Mouse (Mus musculus) intestine, embryonic 14.5 days (tissue): ENCODE data around the gene Fut7. TPM values are rescaled to one million over a fixed set of nuclear protein-coding genes. Genes with fewer than 3 reads are reported as not detected.

Source experiments
- ATAC-seq: fragments of 200-750 bp; cut with Nextera tagmentation; replicated peaks from 2 replicates; pipeline ENCODE4 v1.8.0; 2017; ENCODE audit warnings: low read depth, moderate number of reproducible peaks, moderate TSS enrichment, moderate library complexity; ENCODE audit not compliant: low FRiP score, low TSS enrichment
- DNase-seq: peaks from one replicate; pipeline ENCODE4 v3.0.0-alpha.2; 2018; ENCODE audit warnings: low spot score
- H3K27ac ChIP-seq: fragments of 300-500 bp; sonication (generic); 2 replicates; pipeline ENCODE4 v1.5.1; 2014; ENCODE audit warnings: low read depth, mild to moderate bottlenecking, control low read depth
- H3K27me3 ChIP-seq: fragments of 300-500 bp; sonication (generic); replicated peaks from 2 replicates; pipeline ENCODE4 v1.6.1; 2014; ENCODE audit warnings: low read length, control low read depth; ENCODE audit not compliant: control insufficient read depth, insufficient read depth
- H3K36me3 ChIP-seq: fragments of 300-500 bp; sonication (generic); 2 replicates; pipeline ENCODE4 v1.6.1; 2014; ENCODE audit warnings: low read length, control low read depth; ENCODE audit not compliant: control insufficient read depth, insufficient read depth
- H3K4me1 ChIP-seq: fragments of 300-500 bp; sonication (generic); replicated peaks from 2 replicates; pipeline ENCODE4 v1.6.1; 2014; ENCODE audit warnings: low read length, control low read depth, mixed read lengths; ENCODE audit not compliant: control insufficient read depth, insufficient read depth
- H3K4me2 ChIP-seq: fragments of 300-500 bp; sonication (generic); 2 replicates; pipeline ENCODE4 v1.6.1; 2014; ENCODE audit warnings: low read length
- H3K4me3 ChIP-seq: fragments of 300-500 bp; sonication (generic); 2 replicates; pipeline ENCODE4 v1.5.1; 2014; ENCODE audit warnings: low read depth, low read length, control low read depth, mixed read lengths
- H3K9ac ChIP-seq: fragments of 300-500 bp; sonication (generic); 2 replicates; pipeline ENCODE4 v1.6.1; 2014; ENCODE audit warnings: mild to moderate bottlenecking, low read length
- H3K9me3 ChIP-seq: fragments of 300-500 bp; sonication (generic); 2 replicates; pipeline ENCODE4 v1.6.1; 2016; ENCODE audit warnings: low read length, control low read depth; ENCODE audit not compliant: control insufficient read depth
- WGBS: fragments of 180-500 bp; shearing (Covaris S2); extraction: QIAGEN DNeasy Blood & Tissue Kit; methylation state at CpG from one replicate; pipeline ENCODE4 v1.1.7; 2014; 5-methylcytosine and 5-hydroxymethylcytosine counted together
- polyA plus RNA-seq: library from polyadenylated mRNA; unstranded; fragments of >200 nt; fragmentation: Nextera tagmentation; extraction: Ambion mirVana; gene quantifications from 2 replicates; pipeline ENCODE4 v1.2.1, GENCODE M21; 2014

Gene Fut7
- 0.15 TPM in 1 of 2 replicates, not detected in the other for polyA plus RNA-seq

DNA sequence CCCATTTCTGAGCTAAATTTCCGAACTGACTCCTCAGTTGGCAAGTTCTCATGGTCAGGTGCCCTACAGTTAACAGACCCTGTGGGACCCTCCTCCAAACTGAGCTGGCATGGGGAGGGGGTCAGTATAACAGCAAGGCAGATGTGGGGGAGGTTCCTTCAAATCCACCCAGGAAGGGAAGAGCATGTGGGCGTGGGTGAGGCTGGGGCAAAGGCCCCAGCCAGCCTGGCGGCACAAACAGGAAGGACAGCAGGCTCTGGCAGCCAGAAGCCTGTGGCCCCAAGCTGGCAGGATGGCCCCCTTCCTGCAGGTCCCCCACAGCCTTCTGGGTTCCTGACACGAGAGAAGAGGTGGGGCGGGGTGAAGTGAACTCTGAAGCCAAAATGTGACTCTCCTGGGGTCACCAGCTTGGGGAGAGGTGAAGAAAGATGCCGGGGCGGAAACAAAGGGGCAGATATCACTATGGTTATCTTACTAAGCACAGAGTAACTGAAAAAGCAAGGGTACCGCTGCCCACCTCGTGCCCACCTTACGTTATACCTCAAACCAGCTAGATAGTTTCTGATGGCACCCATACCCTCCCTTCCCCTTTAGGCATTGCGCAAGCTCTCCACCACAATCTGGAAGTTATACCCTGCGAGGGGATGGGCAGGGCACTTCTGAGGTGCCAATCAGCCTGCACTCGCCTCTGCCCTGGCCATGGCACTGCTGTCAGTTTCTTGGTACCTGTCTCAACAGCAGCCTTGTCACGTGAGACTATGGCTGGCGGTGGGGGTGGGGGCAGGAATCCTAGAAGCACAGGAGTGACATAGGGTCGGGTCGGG lies at the start of gene Fut7:
TSS of gene Fut7 (plus strand) at position 681 of the 824 bp plus-strand sequence.
- ATAC-seq (no peak), DNase-seq (no peak)
- Histone ChIP-seq H3K9ac (no peak within 1 kb of the TSS), H3K4me1 (no peaks in the 10 kb centered on the region), H3K9me3 (no peaks in the 10 kb centered on the region), H3K27ac (no peak within 1 kb of the TSS), H3K4me2 (no peak within 1 kb of the TSS), H3K36me3 (no peaks in the 10 kb centered on the region), H3K4me3 (no peak within 1 kb of the TSS), H3K27me3 (peaks cover 19% of the 10 kb centered on the region)
- 60% methylated on average over 17 of the region's 17 CpGs for WGBS

- WGBS, result 44% methylated on average over 2 of the region's 2 CpGs
- Histone ChIP-seq H3K36me3 (peaks cover 34% of the 10 kb centered on the region), H3K9me3 (no peaks in the 10 kb centered on the region), H3K27ac (no peak overlapping the region), H3K4me3 (peak overlapping the region; percentile 69), H3K27me3 (no peaks in the 10 kb centered on the region), H3K9ac (peak overlapping the region; percentile 59), H3K4me1 (peaks cover 14% of the 10 kb centered on the region), H3K4me2 (peak overlapping the region; percentile 95)
- ATAC-seq, result no peak
- no peak for DNase-seq
Measured at GRCm38 (mm10) chr2:25373431-25373830, 49.6 kb upstream of the Fut7 start.

- Histone ChIP-seq H3K9ac (no peak overlapping the region), H3K27ac (no peak overlapping the region), H3K4me2 (no peak overlapping the region), H3K4me1 (peaks cover 14% of the 10 kb centered on the region), H3K27me3 (no peaks in the 10 kb centered on the region), H3K36me3 (peaks cover 35% of the 10 kb centered on the region), H3K4me3 (no peak overlapping the region), H3K9me3 (no peaks in the 10 kb centered on the region)
- no peak for DNase-seq
- no peak for ATAC-seq
- WGBS, result 60% methylated on average over 4 of the region's 4 CpGs
Measured at GRCm38 (mm10) chr2:25376589-25376988, 46.5 kb upstream of the Fut7 start.

GRCm38 (mm10) chr2:25384492-25384891 lies 38.6 kb upstream of the Fut7 start:
- Histone ChIP-seq H3K4me1 (no peaks in the 10 kb centered on the region), H3K9ac (no peak overlapping the region), H3K27me3 (no peaks in the 10 kb centered on the region), H3K4me3 (no peak overlapping the region), H3K4me2 (no peak overlapping the region), H3K36me3 (no peaks in the 10 kb centered on the region), H3K27ac (no peak overlapping the region), H3K9me3 (no peaks in the 10 kb centered on the region)
- ATAC-seq (no peak), DNase-seq (no peak)
- WGBS, result 65% methylated on average over 5 of the region's 5 CpGs

DNA sequence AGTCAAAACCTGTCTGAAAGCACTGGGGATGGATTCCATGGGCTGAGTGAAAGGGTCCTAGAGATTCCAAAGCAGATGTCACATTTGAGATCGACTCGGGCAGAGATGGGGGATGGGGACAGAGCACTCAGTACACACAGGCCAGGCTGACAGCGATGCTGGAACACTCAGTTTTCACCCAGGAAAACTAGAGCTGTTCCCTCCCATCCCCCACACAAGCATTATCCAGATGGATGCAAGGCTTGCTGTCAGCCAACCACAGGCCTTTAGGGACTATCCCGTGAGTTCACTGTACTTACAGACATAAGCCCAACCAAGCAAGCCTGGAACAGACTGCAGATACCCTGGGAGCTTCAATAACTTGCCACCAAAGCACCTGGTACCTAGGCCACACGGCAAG lies 31.8 kb upstream of the Fut7 start:
- no peak overlapping the region for H3K27ac ChIP-seq
- DNase-seq (no peak), ATAC-seq (no peak)
- peaks cover 18% of the 10 kb centered on the region for H3K27me3 ChIP-seq
- no peak overlapping the region for H3K4me3 ChIP-seq
- H3K36me3 ChIP-seq, result no peaks in the 10 kb centered on the region
- 64% methylated on average over 5 of the region's 5 CpGs for WGBS
- H3K9ac ChIP-seq, result no peak overlapping the region
- H3K4me1 ChIP-seq, result peaks cover 12% of the 10 kb centered on the region
- H3K9me3 ChIP-seq, result no peaks in the 10 kb centered on the region
- H3K4me2 ChIP-seq, result no peak overlapping the region

- Histone ChIP-seq H3K9ac (no peak overlapping the region), H3K27ac (no peak overlapping the region; the same call in 1 of the 2 replicates), H3K36me3 (no peaks in the 10 kb centered on the region), H3K4me1 (peaks cover 12% of the 10 kb centered on the region), H3K27me3 (peaks cover 50% of the 10 kb centered on the region), H3K4me2 (no peak overlapping the region), H3K9me3 (no peaks in the 10 kb centered on the region), H3K4me3 (no peak overlapping the region)
- ATAC-seq, result 0 out of 2 replicates have a peak, but pooled peaks have one; percentile 5
- WGBS, result 45% methylated on average over 3 of the region's 3 CpGs
- DNase-seq, result no peak
Measured at GRCm38 (mm10) chr2:25394281-25395221, 28.5 kb upstream of the Fut7 start.

- Histone ChIP-seq H3K4me3 (peak within 1 kb of the TSS; percentile 41), H3K4me1 (peaks cover 12% of the 10 kb centered on the region), H3K4me2 (peak within 1 kb of the TSS; percentile 77), H3K27me3 (peaks cover 63% of the 10 kb centered on the region), H3K36me3 (no peaks in the 10 kb centered on the region), H3K9me3 (no peaks in the 10 kb centered on the region), H3K9ac (peak within 1 kb of the TSS; percentile 37), H3K27ac (no peak within 1 kb of the TSS)
- ATAC-seq (peak; percentile 74), DNase-seq (peak; percentile 83)
- WGBS, result 2% methylated on average over 57 of the region's 57 CpGs
Measured at GRCm38 (mm10) chr2:25395721-25396596, 27.1 kb upstream of the Fut7 start, which contains the start of gene Entpd2. TSS of gene Entpd2 (plus strand) at chr2:25395874.

- no peaks in the 10 kb centered on the region for H3K9me3 ChIP-seq
- H3K9ac ChIP-seq, result no peak overlapping the region
- DNase-seq (no peak), ATAC-seq (no peak)
- H3K4me2 ChIP-seq, result peak overlapping the region; percentile 77
- H3K27ac ChIP-seq, result no peak overlapping the region
- H3K36me3 ChIP-seq, result no peaks in the 10 kb centered on the region
- peaks cover 69% of the 10 kb centered on the region for H3K27me3 ChIP-seq
- H3K4me3 ChIP-seq, result peak overlapping the region; percentile 41; the same call in 1 of the 2 replicates
- H3K4me1 ChIP-seq, result peaks cover 12% of the 10 kb centered on the region
- 33% methylated on average over 3 of the region's 3 CpGs for WGBS
Measured at GRCm38 (mm10) chr2:25396597-25396983, 26.5 kb upstream of the Fut7 start.
